Mouse (Mus musculus): ENCODE results near the gene Il12rb1.
A peak's percentile ranks its signal among the peaks of the same experiment; 100 is the strongest.
"Not testable (repeated sequence)": the region's sequence is repeated elsewhere in the genome, so short reads cannot be mapped to it uniquely, and the experiment has no call there.

Il12rb1 gene

GRCm38 (mm10) chr8:70801830-70802229 lies 6.4 kb upstream of the Il12rb1 start:
- DNase-seq, result no peak

- DNase-seq, result no peak
Measured at GRCm38 (mm10) chr8:70802786-70803510, 5.3 kb upstream of the Il12rb1 start.

GRCm38 (mm10) chr8:70803761-70804480 lies 4.3 kb upstream of the Il12rb1 start:
- peak; percentile 64 for DNase-seq

- DNase-seq, result peak; percentile 93
Measured at GRCm38 (mm10) chr8:70804481-70805206, 3.6 kb upstream of the Il12rb1 start, which contains the start of gene Mast3. Gene Mast3 (minus strand): TSS chr8:70805054.

- DNase-seq, result peak; percentile 56
Measured at GRCm38 (mm10) chr8:70806541-70806940, 1.7 kb upstream of the Il12rb1 start.

GRCm38 (mm10) chr8:70807304-70807703 lies 945 bp upstream of the Il12rb1 start:
- DNase-seq, result no peak

GRCm38 (mm10) chr8:70808955-70809701 lies 879 bp downstream of the Il12rb1 start:
- no peak for DNase-seq

GRCm38 (mm10) chr8:70810962-70811680 lies 2.9 kb downstream of the Il12rb1 start:
- no peak for DNase-seq

GRCm38 (mm10) chr8:70812055-70812454 lies 3.8 kb downstream of the Il12rb1 start:
- DNase-seq, result no peak

GRCm38 (mm10) chr8:70812885-70813284 lies 4.6 kb downstream of the Il12rb1 start:
- DNase-seq, result no peak

- peak; percentile 81 for DNase-seq
Measured at GRCm38 (mm10) chr8:70816679-70817078, 8.4 kb downstream of the Il12rb1 start.

GRCm38 (mm10) chr8:70820101-70820935 lies 12.1 kb downstream of the Il12rb1 start:
- peak; percentile 96 for DNase-seq

GRCm38 (mm10) chr8:70821399-70821962 lies 13.2 kb downstream of the Il12rb1 start:
- peak; percentile 80 for DNase-seq

GRCm38 (mm10) chr8:70821992-70822391 lies 13.7 kb downstream of the Il12rb1 start:
- no peak for DNase-seq

GRCm38 (mm10) chr8:70822594-70822993 lies 14.3 kb downstream of the Il12rb1 start:
- DNase-seq, result not testable (repeated sequence)

- DNase-seq, result no peak
Measured at GRCm38 (mm10) chr8:70823802-70824201, 15.6 kb downstream of the Il12rb1 start.

GRCm38 (mm10) chr8:70825816-70826215 lies 17.6 kb downstream of the Il12rb1 start:
- no peak for DNase-seq

- no peak for DNase-seq
Measured at GRCm38 (mm10) chr8:70827010-70827409, 18.8 kb downstream of the Il12rb1 start.

GRCm38 (mm10) chr8:70827796-70828195 lies 19.5 kb downstream of the Il12rb1 start:
- DNase-seq, result no peak

GRCm38 (mm10) chr8:70831517-70831916 lies 23.3 kb downstream of the Il12rb1 start:
- no peak for DNase-seq

GRCm38 (mm10) chr8:70832371-70832770 lies 24.1 kb downstream of the Il12rb1 start:
- no peak for DNase-seq

Data from lung, postnatal 10 days (tissue).